In genomic region chr14:57540683-57541082, GRCm38 (mm10) we compare ENCODE assay signal across 31 mouse cellular contexts. TPM values are rescaled to one million over a fixed set of nuclear protein-coding genes. Genes with fewer than 3 reads are reported as not detected.
DNase-seq lines count a peak whose midpoint lies in the region; ATAC-seq and TF ChIP-seq lines count a peak whose summit lies in the region.
"Had no signal": no experiment of that assay in that cellular context is flagged by ENCODE, and none has a peak within 500 bp of the region (broad histone marks: within the 10 kb centered on the region; RNA-seq: fewer than 3 reads in every experiment).

No protein-coding gene starts in this region.

- 54% methylated on average over 11 of the region's 11 CpGs for WGBS in lung, embryonic 14.5 days
- 73% methylated on average over 11 of the region's 11 CpGs for WGBS in lung, adult 2 months
- WGBS in stomach, postnatal 0 days, result 63% methylated on average over 11 of the region's 11 CpGs

- no peak for TF ChIP-seq POLR2A in lung, adult 2 months (IDR thresholded peaks at IDR 0.05; ENCODE audit: borderline replicate concordance, extremely low read depth, low read depth, low read length)

- H3K27ac ChIP-seq in lung, embryonic 14.5 days (ENCODE audit: low read depth), result 0 out of 2 replicates have a peak overlapping the region, but pooled peaks have one; percentile 12
- H3K27ac ChIP-seq in stomach, postnatal 0 days (replicated peaks), result no peak overlapping the region
- H3K27ac ChIP-seq: embryonic facial prominence, embryonic 10.5 days; embryonic facial prominence, embryonic 15.5 days; forebrain, embryonic 12.5 days; hindbrain, embryonic 10.5 days; hindbrain, embryonic 15.5 days; liver, embryonic 15.5 days had no signal

- H3K36me3 ChIP-seq in lung, embryonic 14.5 days (ENCODE audit: insufficient read depth), result no peaks in the 10 kb centered on the region
- H3K36me3 ChIP-seq in stomach, postnatal 0 days (ENCODE audit: control insufficient read depth, insufficient read depth, low read length), result no peaks in the 10 kb centered on the region
- H3K36me3 ChIP-seq: embryonic facial prominence, embryonic 15.5 days; forebrain, embryonic 12.5 days; G1E; liver, embryonic 15.5 days had no signal

- H3K4me3 ChIP-seq in lung, embryonic 14.5 days (ENCODE audit: low read depth, low read length), result no peak overlapping the region
- no peak overlapping the region for H3K4me3 ChIP-seq in lung, adult 2 months (replicated peaks; ENCODE audit: extremely low read depth, low read depth, low read length)
- no peak overlapping the region for H3K4me3 ChIP-seq in stomach, postnatal 0 days (ENCODE audit: low read depth, low read length)
- H3K4me3 ChIP-seq: embryonic facial prominence, embryonic 10.5 days; embryonic facial prominence, embryonic 15.5 days; forebrain, embryonic 12.5 days; hindbrain, embryonic 10.5 days; hindbrain, embryonic 15.5 days; liver, embryonic 15.5 days had no signal

- TF ChIP-seq EP300 in stomach, postnatal 0 days (optimal IDR thresholded peaks at IDR 0.05), result no peak

- H3K9me3 ChIP-seq in lung, embryonic 14.5 days (ENCODE audit: low read depth, low read length), result no peaks in the 10 kb centered on the region
- H3K9me3 ChIP-seq in stomach, postnatal 0 days (ENCODE audit: control insufficient read depth, low read length), result no peaks in the 10 kb centered on the region
- H3K9me3 ChIP-seq: embryonic facial prominence, embryonic 15.5 days; forebrain, embryonic 12.5 days; G1E; hindbrain, embryonic 15.5 days; liver, embryonic 15.5 days had no signal

- no peak for ATAC-seq in lung, embryonic 14.5 days (ENCODE audit: insufficient read depth)
- no peak for ATAC-seq in stomach, postnatal 0 days (ENCODE audit: low FRiP score, low TSS enrichment)
- ATAC-seq: forebrain, postnatal 0 days; inflammation-experienced regulatory T-cells, adult 6 months; midbrain, embryonic 16.5 days had no signal

- peak; percentile 55 to 61 for DNase-seq in cerebellum, adult 18-20 months
- DNase-seq in cerebellum, postnatal 4 days (ENCODE audit: low spot score in 2 of 2), result no peak
- DNase-seq in layer of hippocampus, adult 11-12 months (ENCODE audit: low spot score), result peak; percentile 63
- DNase-seq in layer of hippocampus, postnatal 25 days (ENCODE audit: extremely low spot score in 1 of 2, low spot score in 1 of 2), result no peak
- no peak for DNase-seq in lung, embryonic 14.5 days
- no peak for DNase-seq in lung, adult 2 months
- DNase-seq in stomach, postnatal 0 days (ENCODE audit: low spot score), result no peak
- DNase-seq: adrenal gland, adult 8-10 months; cerebellum, adult 11-12 months; forebrain, postnatal 0 days; gastrocnemius, postnatal 14 days; heart, postnatal 14 days; kidney, adult 11 months; kidney, postnatal 14 days; liver; lung, postnatal 36 days; spleen, adult 18-20 months; thymus, postnatal 4 days had no signal

- peaks cover 20% of the 10 kb centered on the region for H3K4me1 ChIP-seq in lung, embryonic 14.5 days (ENCODE audit: insufficient read depth)
- H3K4me1 ChIP-seq in lung, adult 2 months (ENCODE audit: control insufficient read depth, insufficient read depth, low read length), result peaks cover 2% of the 10 kb centered on the region; the same call in 1 of the 2 replicates
- H3K4me1 ChIP-seq in stomach, postnatal 0 days (replicated peaks; ENCODE audit: control insufficient read depth, insufficient read depth), result peaks cover 2% of the 10 kb centered on the region; the same call in 1 of the 2 replicates
- H3K4me1 ChIP-seq: liver, embryonic 15.5 days had no signal

- no peak overlapping the region for H3K9ac ChIP-seq in lung, embryonic 14.5 days
- H3K9ac ChIP-seq in stomach, postnatal 0 days (ENCODE audit: low read length), result no peak overlapping the region
- H3K9ac ChIP-seq: embryonic facial prominence, embryonic 15.5 days; forebrain, embryonic 12.5 days; forebrain, postnatal 0 days; hindbrain, embryonic 15.5 days; liver, embryonic 15.5 days had no signal

- no peak for TF ChIP-seq CTCF in lung, embryonic 14.5 days (IDR thresholded peaks at IDR 0.05; ENCODE audit: low read depth)
- no peak for TF ChIP-seq CTCF in lung, adult 2 months (IDR thresholded peaks at IDR 0.05; ENCODE audit: insufficient read depth, low read length)
- TF ChIP-seq CTCF in stomach, postnatal 0 days (IDR thresholded peaks at IDR 0.05; ENCODE audit: low read depth), result 0 out of 2 replicates have a peak, but pooled peaks have one; percentile 1

- H3K27me3 ChIP-seq in lung, embryonic 14.5 days (ENCODE audit: insufficient read depth, low read length), result no peaks in the 10 kb centered on the region
- no peaks in the 10 kb centered on the region for H3K27me3 ChIP-seq in stomach, postnatal 0 days (ENCODE audit: control insufficient read depth, insufficient read depth, low read length)
- H3K27me3 ChIP-seq: embryonic facial prominence, embryonic 15.5 days; hindbrain, embryonic 15.5 days; liver, embryonic 15.5 days had no signal

- H3K4me2 ChIP-seq in lung, embryonic 14.5 days, result no peak overlapping the region
- H3K4me2 ChIP-seq in stomach, postnatal 0 days (replicated peaks; ENCODE audit: low read depth), result no peak overlapping the region
- H3K4me2 ChIP-seq: embryonic facial prominence, embryonic 15.5 days; forebrain, embryonic 12.5 days; hindbrain, embryonic 15.5 days; liver, embryonic 15.5 days; midbrain, embryonic 11.5 days had no signal

RNA-seq across cellular contexts. Expression of gene Il17d, which starts 16.1 kb away (rescaled TPM):
- 10 to 100 TPM; 12.1 to 12.8 TPM for total RNA-seq in layer of hippocampus, postnatal 25 days (2021)
- polyA plus RNA-seq in lung, embryonic 14.5 days (2014; fragmentation: Nextera tagmentation; extraction: Ambion mirVana), result 3.4 TPM in 2 replicates
- 16.5 and 24.0 TPM in 2 replicates for polyA plus RNA-seq in lung, adult 2 months (2012; rRNA removed)
- polyA plus RNA-seq in stomach, postnatal 0 days (2015; fragmentation: Nextera tagmentation; extraction: Ambion mirVana), result 8.5 and 10.6 TPM in 2 replicates
- total RNA-seq: G1E; granulocyte monocyte progenitor cell, adult 5-6 weeks; megakaryocyte, adult 5-6 weeks; neutrophil, adult 5-6 weeks had no signal
- polyA plus RNA-seq: inflammation-experienced regulatory T-cells, adult 6 months had no signal

RNA-seq across cellular contexts. Expression of gene Eef1akmt1, which starts 30.7 kb away (rescaled TPM):
- 10 to 100 TPM; 37.7 to 42.4 TPM for total RNA-seq in layer of hippocampus, postnatal 25 days (2021)
- 112 and 122 TPM in 2 replicates for polyA plus RNA-seq in lung, embryonic 14.5 days (2014; fragmentation: Nextera tagmentation; extraction: Ambion mirVana)
- polyA plus RNA-seq in lung, adult 2 months (2012; rRNA removed), result 9.3 and 18.2 TPM in 2 replicates
- polyA plus RNA-seq in stomach, postnatal 0 days (2015; fragmentation: Nextera tagmentation; extraction: Ambion mirVana), result 59.5 and 60.9 TPM in 2 replicates

Comparison
In these comparisons a context has a peak if more than half of its experiments do, and no peak if none do; other contexts are left out.
1. DNase-seq: peak in cerebellum, adult 18-20 months (2 of 2) and layer of hippocampus, adult 11-12 months (single experiment); none in cerebellum, postnatal 4 days (0 of 2), layer of hippocampus, postnatal 25 days (0 of 2), lung, embryonic 14.5 days (single experiment), lung, adult 2 months (single experiment) and stomach, postnatal 0 days (single experiment).